27 mouse cellular contexts compared by ENCODE assay signal in genomic region chr13:57568404-57568803, GRCm38 (mm10).
DNase-seq lines count a peak whose midpoint lies in the region; ATAC-seq and TF ChIP-seq lines count a peak whose summit lies in the region.
"Had no signal": no experiment of that assay in that cellular context is flagged by ENCODE, and none has a peak within 500 bp of the region (broad histone marks: within the 10 kb centered on the region; RNA-seq: fewer than 3 reads in every experiment).

No protein-coding gene starts in this region.

- H3K9me3 ChIP-seq in midbrain, embryonic 11.5 days (ENCODE audit: control insufficient read depth, low read length) = no peaks in the 10 kb centered on the region
- H3K9me3 ChIP-seq in midbrain, embryonic 10.5 days (replicated peaks) = no peaks in the 10 kb centered on the region
- H3K9me3 ChIP-seq in CH12.LX (replicated peaks; ENCODE audit: low read length) (peaks cover 91% of the 10 kb centered on the region), MEL (replicated peaks; ENCODE audit: insufficient read depth, low read length) (no peaks in the 10 kb centered on the region)
- H3K9me3 ChIP-seq in kidney, embryonic 14.5 days (ENCODE audit: control insufficient read depth, low read length) = no peaks in the 10 kb centered on the region
- H3K9me3 ChIP-seq: embryonic facial prominence, embryonic 13.5 days; embryonic facial prominence, embryonic 15.5 days; forebrain, embryonic 10.5 days; forebrain, embryonic 12.5 days had no signal

- H3K79me2 ChIP-seq in CH12.LX (replicated peaks; ENCODE audit: control insufficient read depth, extremely low read depth, insufficient read depth, poor library complexity, severe bottlenecking) (no peaks in the 10 kb centered on the region), MEL (ENCODE audit: control insufficient read depth, insufficient read depth, low read length, poor library complexity) (no peaks in the 10 kb centered on the region)

- no peak overlapping the region for H3K9ac ChIP-seq in midbrain, embryonic 11.5 days (ENCODE audit: low read length)
- H3K9ac ChIP-seq in CH12.LX (ENCODE audit: insufficient read depth, low read depth) (no peak overlapping the region), MEL (ENCODE audit: control insufficient read depth, low read depth, low read length, poor library complexity, severe bottlenecking) (no peak overlapping the region)
- no peak overlapping the region for H3K9ac ChIP-seq in kidney, embryonic 14.5 days (ENCODE audit: low read depth, low read length)
- H3K9ac ChIP-seq: embryonic facial prominence, embryonic 13.5 days; embryonic facial prominence, embryonic 15.5 days; forebrain, embryonic 12.5 days had no signal

- H3K4me3 ChIP-seq in midbrain, embryonic 11.5 days (ENCODE audit: low read depth, low read length) = no peak overlapping the region
- no peak overlapping the region for H3K4me3 ChIP-seq in midbrain, embryonic 10.5 days
- H3K4me3 ChIP-seq in CH12.LX (replicated peaks in 1 of 3; ENCODE audit: low read depth in 2 of 3, low read length in 2 of 3, poor library complexity in 1 of 3) = no peak overlapping the region
- no peak overlapping the region for H3K4me3 ChIP-seq in MEL (ENCODE audit: control insufficient read depth in 1 of 2, insufficient read depth in 1 of 2, low read depth in 2 of 2, low read length in 2 of 2)
- H3K4me3 ChIP-seq in kidney, embryonic 14.5 days (ENCODE audit: low read length) = no peak overlapping the region
- H3K4me3 ChIP-seq: embryonic facial prominence, embryonic 13.5 days; embryonic facial prominence, embryonic 15.5 days; erythroblast, embryonic 14.5 days; forebrain, embryonic 10.5 days; forebrain, embryonic 12.5 days had no signal

- DNase-seq in embryo, embryonic 10 days (ENCODE audit: low spot score) = peak; percentile 12
- DNase-seq in embryo, embryonic 10.5 days (ENCODE audit: low spot score) = no peak
- DNase-seq in midbrain, embryonic 11.5 days (ENCODE audit: low spot score, missing footprints) = peak; percentile 81
- DNase-seq in midbrain, embryonic 10.5 days (ENCODE audit: low spot score) = no peak
- DNase-seq in CH12.LX (ENCODE audit: extremely low read depth) (no peak), MEL (ENCODE audit: low read depth, low spot score) (no peak)
- DNase-seq: adrenal gland, adult 2 months; adrenal gland, postnatal 10 days; adrenal gland, postnatal 25 days; B cell, adult 2 months; cerebellum, adult 11 months; cerebellum, adult 18-20 months; cerebellum, adult 8-10 months; cerebellum, adult 9-11 months; cerebellum, postnatal 14 days; cerebellum, postnatal 36 days; embryo, embryonic 11 days had no signal

- dilution Hi-C loops in CH12.LX (cut with MboI; ENCODE audit: extremely low pct_ligation_motif_present, extremely low pct_unique_long_range_greater_than_20kb, low sequenced_read_pairs) = no loop called here

- TF ChIP-seq RAD21 in CH12.LX (IDR thresholded peaks at IDR 0.05; ENCODE audit: low read depth, low read length) (no peak), MEL (IDR thresholded peaks at IDR 0.05; ENCODE audit: low read depth, low read length) (no peak)

- no peaks in the 10 kb centered on the region for H3K27me3 ChIP-seq in midbrain, embryonic 11.5 days (ENCODE audit: control insufficient read depth, insufficient read depth, low read length)
- no peaks in the 10 kb centered on the region for H3K27me3 ChIP-seq in midbrain, embryonic 10.5 days (ENCODE audit: low read depth, poor library complexity, severe bottlenecking)
- H3K27me3 ChIP-seq in CH12.LX (replicated peaks) (no peaks in the 10 kb centered on the region), MEL (ENCODE audit: control insufficient read depth in 1 of 2, insufficient read depth in 2 of 2, low read length in 2 of 2) (no peaks in the 10 kb centered on the region)
- H3K27me3 ChIP-seq in kidney, embryonic 14.5 days (ENCODE audit: control insufficient read depth, insufficient read depth, low read length) = no peaks in the 10 kb centered on the region
- H3K27me3 ChIP-seq: embryonic facial prominence, embryonic 13.5 days; embryonic facial prominence, embryonic 15.5 days; forebrain, embryonic 12.5 days had no signal

- H3K36me3 ChIP-seq in midbrain, embryonic 11.5 days (ENCODE audit: control insufficient read depth, insufficient read depth, low read length) = no peaks in the 10 kb centered on the region
- no peaks in the 10 kb centered on the region for H3K36me3 ChIP-seq in midbrain, embryonic 10.5 days
- H3K36me3 ChIP-seq in CH12.LX (replicated peaks in 1 of 2; ENCODE audit: control insufficient read depth in 1 of 2, insufficient read depth in 1 of 2, low read length in 1 of 2) = no peaks in the 10 kb centered on the region
- H3K36me3 ChIP-seq in MEL (ENCODE audit: control insufficient read depth in 1 of 2, insufficient read depth in 2 of 2, low read length in 2 of 2) = no peaks in the 10 kb centered on the region
- no peaks in the 10 kb centered on the region for H3K36me3 ChIP-seq in kidney, embryonic 14.5 days (ENCODE audit: control insufficient read depth, insufficient read depth, low read length)
- H3K36me3 ChIP-seq: embryonic facial prominence, embryonic 13.5 days; embryonic facial prominence, embryonic 15.5 days; forebrain, embryonic 10.5 days; forebrain, embryonic 12.5 days; G1E had no signal

- WGBS in midbrain, embryonic 11.5 days = 91% methylated on average over 8 of the region's 8 CpGs
- 92% methylated on average over 8 of the region's 8 CpGs for WGBS in midbrain, embryonic 10.5 days
- 92% methylated on average over 8 of the region's 8 CpGs for WGBS in kidney, embryonic 14.5 days

- TF ChIP-seq CTCF in CH12.LX (conservative IDR thresholded peaks at IDR 0.05 in 1 of 2, IDR thresholded peaks at IDR 0.05 in 1 of 2; ENCODE audit: low read depth in 2 of 2, low read length in 2 of 2) (no peak), MEL (IDR thresholded peaks at IDR 0.05 in 2 of 3, conservative IDR thresholded peaks at IDR 0.05 in 1 of 3; ENCODE audit: control insufficient read depth in 1 of 3, insufficient read depth in 1 of 3, low read depth in 2 of 3, low read length in 3 of 3, poor library complexity in 1 of 3, severe bottlenecking in 1 of 3) (no peak)

- H3K4me2 ChIP-seq in midbrain, embryonic 11.5 days = no peak overlapping the region
- H3K4me2 ChIP-seq in CH12.LX (ENCODE audit: insufficient read depth, low read depth, poor library complexity, severe bottlenecking) = no peak overlapping the region
- H3K4me2 ChIP-seq in kidney, embryonic 14.5 days (replicated peaks; ENCODE audit: low read depth, low read length) = no peak overlapping the region
- H3K4me2 ChIP-seq: embryonic facial prominence, embryonic 13.5 days; embryonic facial prominence, embryonic 15.5 days; forebrain, embryonic 12.5 days had no signal

- in situ Hi-C loops in CH12.LX (cut with MboI; ENCODE audit: low pct_ligation_motif_present, low pct_unique_long_range_greater_than_20kb, low sequenced_read_pairs) = no loop called here

- no peak overlapping the region for H3K27ac ChIP-seq in midbrain, embryonic 11.5 days (ENCODE audit: low read depth, low read length)
- H3K27ac ChIP-seq in midbrain, embryonic 10.5 days (replicated peaks) = no peak overlapping the region
- H3K27ac ChIP-seq in CH12.LX (ENCODE audit: insufficient read depth, low read depth) = no peak overlapping the region
- no peak overlapping the region for H3K27ac ChIP-seq in MEL (ENCODE audit: control insufficient read depth, low read depth, low read length)
- H3K27ac ChIP-seq in kidney, embryonic 14.5 days (ENCODE audit: low read depth, low read length) = no peak overlapping the region
- H3K27ac ChIP-seq: embryonic facial prominence, embryonic 13.5 days; embryonic facial prominence, embryonic 15.5 days; forebrain, embryonic 10.5 days; forebrain, embryonic 12.5 days had no signal

- TF ChIP-seq POLR2A in CH12.LX (IDR thresholded peaks at IDR 0.05; ENCODE audit: low read depth, low read length) (no peak), MEL (IDR thresholded peaks at IDR 0.05; ENCODE audit: control insufficient read depth in 1 of 2, insufficient read depth in 1 of 2, low read depth in 1 of 2, low read length in 2 of 2, poor library complexity in 1 of 2) (no peak)

- TF ChIP-seq EP300 in CH12.LX (IDR thresholded peaks at IDR 0.05; ENCODE audit: low read length) = no peak
- no peak for TF ChIP-seq EP300 in MEL (IDR thresholded peaks at IDR 0.05; ENCODE audit: low read depth in 1 of 2, low read length in 2 of 2)

- H3K4me1 ChIP-seq in midbrain, embryonic 11.5 days (ENCODE audit: control insufficient read depth, insufficient read depth, low read length) = no peaks in the 10 kb centered on the region
- H3K4me1 ChIP-seq in midbrain, embryonic 10.5 days = peaks cover 2% of the 10 kb centered on the region
- H3K4me1 ChIP-seq in CH12.LX (ENCODE audit: control insufficient read depth in 1 of 2, insufficient read depth in 2 of 2) (no peaks in the 10 kb centered on the region), MEL (ENCODE audit: control insufficient read depth in 1 of 2, insufficient read depth in 2 of 2, low read length in 2 of 2) (no peaks in the 10 kb centered on the region)
- H3K4me1 ChIP-seq in kidney, embryonic 14.5 days (ENCODE audit: control insufficient read depth, insufficient read depth, low read length) = no peaks in the 10 kb centered on the region
- H3K4me1 ChIP-seq: embryonic facial prominence, embryonic 13.5 days; embryonic facial prominence, embryonic 15.5 days had no signal

- ATAC-seq in midbrain, embryonic 11.5 days (ENCODE audit: low FRiP score) = no peak
- ATAC-seq in kidney, embryonic 14.5 days (ENCODE audit: low FRiP score, low TSS enrichment) = no peak
- ATAC-seq: CD4-positive, CD25-positive, alpha-beta regulatory T cell, adult 4 months; forebrain, embryonic 14.5 days; forebrain, embryonic 16.5 days had no signal

TF ChIP-seq in CH12.LX, 34 proteins besides CTCF, POLR2A, EP300 and RAD21:
- TF ChIP-seq SMC3 (IDR thresholded peaks at IDR 0.05; ENCODE audit: low read depth, low read length) (no peak), TCF12 (IDR thresholded peaks at IDR 0.05; ENCODE audit: low read depth, low read length) (no peak), MAFK (IDR thresholded peaks at IDR 0.05; ENCODE audit: insufficient replicate concordance, low read length) (peak; percentile 91)

TF ChIP-seq in MEL, 35 proteins besides CTCF, POLR2A, EP300 and RAD21:
- TF ChIP-seq ETS1 (IDR thresholded peaks at IDR 0.05; ENCODE audit: low read depth, low read length) (no peak), MAFK (IDR thresholded peaks at IDR 0.05; ENCODE audit: borderline replicate concordance, low read depth, low read length) (peak; percentile 54; the same call in 1 of the 2 replicates), ZMIZ1 (IDR thresholded peaks at IDR 0.05; ENCODE audit: low read depth, low read length) (no peak)

Comparison
In these comparisons a context has a peak if more than half of its experiments do, and no peak if none do; other contexts are left out.
1. DNase-seq: peak in embryo, embryonic 10 days (single experiment) and midbrain, embryonic 11.5 days (single experiment); none in embryo, embryonic 10.5 days (single experiment), midbrain, embryonic 10.5 days (single experiment), CH12.LX (single experiment) and MEL (single experiment).